Mouse (Mus musculus) heart, postnatal 25 days (tissue): Measurements from ENCODE around the gene P2rx5. TPM values are rescaled to one million over a fixed set of nuclear protein-coding genes. Genes with fewer than 3 reads are reported as not detected.

Source experiments
- DNase-seq: peaks from one replicate; pipeline ENCODE4 v3.0.0; 2022; ENCODE audit warnings: low spot score
- intact Hi-C: fragments of 180-260 bp; cut with DNase I; formaldehyde crosslinking; loops from one replicate; pipeline ENCODE4 v1.15.1; 2025
- total RNA-seq, 2 experiments: library from RNA; stranded (reverse); gene quantifications; 2 replicates each; pipeline ENCODE4 v1.2.3; 2021

P2rx5 gene
- total RNA-seq = 10 to 100 TPM; 13.0 to 13.3 TPM

- intact Hi-C loops = loop anchor here (2.0 kb wide), 1 partner anchor 19 kb away; no protein-coding TSS in a partner anchor
Measured at GRCm38 (mm10) chr11:73159957-73160810, at the start of gene P2rx5. P2rx5 (plus strand) TSS chr11:73160421.

DNA sequence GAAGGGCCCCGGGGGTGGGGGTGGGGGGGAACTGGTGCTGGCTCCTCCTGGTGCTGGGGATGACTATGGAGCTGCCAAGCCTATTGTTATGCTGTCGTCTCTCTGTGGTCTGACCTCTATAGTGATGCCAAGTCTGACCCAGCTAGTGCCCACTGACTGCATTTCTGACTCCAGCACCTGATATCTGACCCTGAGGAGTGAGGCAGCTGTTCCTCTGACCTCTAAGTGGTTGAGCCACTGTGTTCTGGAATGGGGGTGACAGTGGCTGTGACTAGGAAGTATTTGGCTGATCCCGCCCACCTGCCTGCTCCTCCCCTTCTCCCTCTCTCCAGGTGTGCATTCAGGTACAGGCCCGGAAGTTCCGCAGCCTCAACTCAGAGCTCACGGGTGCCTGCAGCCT is 48.8 kb upstream of the P2rx5 start:
- DNase-seq = no peak
- intact Hi-C loops = no loop called here

More at GRCm38 (mm10) chr11:73159957-73160810, at the start of gene P2rx5:
- DNase-seq = no peak

DNA sequence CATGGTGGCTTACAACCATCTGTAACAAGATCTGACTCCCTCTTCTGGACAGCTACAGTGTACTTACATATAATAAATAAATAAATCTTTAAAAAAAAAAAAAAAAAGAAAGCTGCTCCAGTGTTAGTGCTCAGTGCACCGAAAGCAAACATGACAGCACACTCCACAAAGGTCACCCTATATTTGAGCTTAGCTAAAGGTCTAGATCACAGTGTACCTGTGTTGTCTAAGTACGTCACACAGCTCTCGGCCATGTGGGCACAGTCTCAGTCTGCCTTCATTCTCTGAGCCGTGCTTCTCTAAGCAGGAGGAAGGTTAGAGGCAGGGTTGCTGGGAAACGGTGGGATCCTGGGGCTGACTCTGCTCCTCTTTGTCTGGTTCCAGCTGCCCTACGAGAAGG is 33.7 kb upstream of the P2rx5 start:
- intact Hi-C loops = no loop called here

GRCm38 (mm10) chr11:73131020-73131419 is 29.2 kb upstream of the P2rx5 start:
- no peak for DNase-seq
- intact Hi-C loops = no loop called here

More for the DNA sequence above, 33.7 kb upstream of the P2rx5 start:
- no peak for DNase-seq

GRCm38 (mm10) chr11:73132999-73133398 is 27.2 kb upstream of the P2rx5 start:
- no peak for DNase-seq
- intact Hi-C loops = no loop called here

GRCm38 (mm10) chr11:73134222-73134621 is 26.0 kb upstream of the P2rx5 start:
- intact Hi-C loops = no loop called here
- DNase-seq = no peak

DNA sequence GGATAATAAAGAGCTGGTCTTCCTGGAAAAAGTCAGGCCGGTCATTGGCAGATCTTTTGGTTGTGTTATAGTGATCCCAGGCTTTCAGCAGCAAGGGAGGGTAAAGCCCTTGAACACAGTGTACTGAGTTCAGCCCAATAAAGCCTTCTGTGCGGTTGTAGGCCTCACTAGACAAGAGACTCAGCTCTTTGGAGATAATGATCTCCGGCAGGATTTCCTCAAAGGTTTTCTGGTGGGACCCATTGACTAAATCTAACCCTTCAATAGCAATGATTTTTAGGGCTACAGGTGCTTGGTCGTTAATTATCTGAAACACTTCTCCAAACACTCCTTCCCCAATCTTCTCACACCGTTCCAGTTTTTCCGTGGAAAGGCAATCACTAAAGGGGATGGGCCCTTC is 23.6 kb upstream of the P2rx5 start:
- intact Hi-C loops = loop anchor here (5.0 kb wide), 2 partner anchors 36 to 146 kb away; no protein-coding TSS in a partner anchor
- DNase-seq = no peak

- intact Hi-C loops = loop anchor here (5.0 kb wide), 2 partner anchors 35 to 145 kb away; no protein-coding TSS in a partner anchor
- no peak for DNase-seq
Measured at GRCm38 (mm10) chr11:73137116-73137515, 23.1 kb upstream of the P2rx5 start.

DNA sequence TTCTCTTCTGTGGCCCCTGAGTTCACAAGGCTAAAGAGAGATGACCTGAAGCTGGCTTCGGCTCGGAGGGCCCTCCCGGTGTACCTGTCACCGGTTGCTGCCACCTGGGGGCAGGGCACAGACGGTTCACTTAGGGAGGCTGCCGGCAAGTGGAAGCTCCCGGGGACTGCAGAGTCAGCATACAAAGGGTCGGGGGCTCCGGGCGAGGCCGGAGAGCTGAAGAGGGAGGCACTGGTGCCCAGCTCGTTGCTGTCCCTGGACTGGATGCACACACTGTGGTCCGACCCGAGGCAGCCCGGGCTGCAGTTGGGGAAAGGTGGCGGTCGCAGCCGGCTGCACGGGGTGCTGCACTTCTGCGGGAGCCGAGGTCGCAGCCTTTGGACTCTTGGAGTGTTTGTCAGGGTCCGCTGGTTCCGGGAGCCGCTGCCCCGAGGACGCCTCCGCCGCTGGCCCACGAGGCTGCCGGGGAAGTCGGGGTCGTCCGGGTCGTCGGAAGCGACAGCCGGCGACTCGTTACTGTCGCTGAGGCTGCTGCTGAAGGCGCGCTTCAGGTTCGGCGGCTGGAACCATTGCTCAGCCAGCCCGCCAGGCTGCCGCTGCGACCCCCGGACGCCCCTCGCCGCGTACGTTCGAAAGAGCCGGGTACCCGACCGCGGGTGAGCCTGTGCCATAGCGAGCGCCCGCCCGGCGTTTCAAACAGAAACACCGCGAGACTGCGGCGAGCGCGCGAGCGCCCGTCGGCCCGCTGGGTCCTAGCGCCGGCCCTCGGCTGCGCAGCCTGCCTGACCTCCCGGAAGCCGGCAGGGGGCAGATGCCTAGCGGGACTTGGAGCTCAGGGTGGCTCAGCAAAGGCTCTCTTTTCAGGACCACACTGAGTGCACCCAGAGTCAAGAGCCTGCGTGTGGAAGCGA is 22.4 kb upstream of the P2rx5 start, which contains the start of gene Haspin:
TSS of gene Haspin (minus strand) at position 704 of the 911 bp plus-strand sequence.
- intact Hi-C loops = loop anchor here (2.0 to 5.0 kb wide), 3 partner anchors 34 to 144 kb away; no protein-coding TSS in a partner anchor
- peak; percentile 75 for DNase-seq

- DNase-seq = no peak
- intact Hi-C loops = no loop called here
Measured at GRCm38 (mm10) chr11:73144261-73144681, 15.9 kb upstream of the P2rx5 start.

GRCm38 (mm10) chr11:73146026-73146974 is 13.9 kb upstream of the P2rx5 start:
- intact Hi-C loops = no loop called here
- DNase-seq = no peak

DNA sequence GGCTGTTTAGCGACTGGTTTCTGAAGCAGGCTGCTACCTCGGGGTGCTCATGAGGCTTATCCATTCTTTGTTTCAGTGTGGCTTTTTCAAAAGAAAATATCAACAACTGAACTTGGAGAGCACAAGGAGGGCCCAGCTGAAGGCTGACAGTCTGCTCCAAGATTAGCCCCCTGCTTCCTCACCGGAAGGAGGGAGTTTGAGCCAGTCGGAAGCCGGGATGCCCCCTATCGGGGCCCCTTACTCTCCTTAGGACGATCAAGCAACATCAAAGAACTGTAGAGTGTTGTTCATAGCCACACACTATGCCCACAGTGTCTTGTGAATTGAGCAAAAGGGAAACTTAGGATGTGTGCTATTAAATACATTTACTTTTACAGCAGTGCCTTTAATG is 13.3 kb upstream of the P2rx5 start:
- intact Hi-C loops = no loop called here
- no peak for DNase-seq

DNA sequence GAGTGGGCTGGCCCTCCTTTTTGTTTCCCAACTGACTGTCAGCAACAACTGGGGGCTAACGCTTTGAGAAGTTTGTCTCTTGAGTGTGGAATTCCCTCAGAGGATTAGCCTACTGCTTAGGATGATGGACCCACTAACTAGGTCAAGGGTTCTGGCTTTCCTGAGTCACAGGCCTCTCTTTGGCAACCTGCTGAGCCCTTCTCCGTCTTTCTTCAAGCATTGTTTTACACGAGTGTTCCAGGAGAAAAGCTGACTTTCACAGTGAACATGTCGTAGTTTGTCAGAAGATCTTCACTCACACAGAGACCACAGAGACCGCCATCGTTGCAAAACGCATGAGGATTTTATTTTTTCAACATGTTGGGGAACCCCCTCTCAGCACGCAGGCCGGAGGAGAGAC is 12.0 kb upstream of the P2rx5 start:
- intact Hi-C loops = no loop called here
- DNase-seq = no peak

DNA sequence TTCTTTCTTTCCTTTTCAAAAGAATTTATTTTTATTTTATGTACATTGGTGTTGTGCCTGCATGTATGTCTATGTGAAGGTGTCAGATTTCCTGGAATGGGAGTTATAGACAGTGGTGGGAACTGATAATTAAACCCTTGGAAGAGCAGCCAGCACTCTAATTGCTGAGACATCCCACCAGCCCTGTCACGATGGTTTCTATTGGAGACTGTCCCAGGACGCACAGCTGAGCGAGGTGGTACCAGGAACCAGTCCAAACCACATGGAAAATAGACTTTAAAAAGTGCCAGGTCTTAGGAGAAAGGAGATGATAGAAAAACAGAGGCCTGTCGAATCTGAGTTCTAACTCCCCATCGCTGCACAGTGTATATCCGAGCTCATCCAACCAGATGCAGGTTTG is 5.2 kb upstream of the P2rx5 start:
- DNase-seq = no peak
- intact Hi-C loops = no loop called here

DNA sequence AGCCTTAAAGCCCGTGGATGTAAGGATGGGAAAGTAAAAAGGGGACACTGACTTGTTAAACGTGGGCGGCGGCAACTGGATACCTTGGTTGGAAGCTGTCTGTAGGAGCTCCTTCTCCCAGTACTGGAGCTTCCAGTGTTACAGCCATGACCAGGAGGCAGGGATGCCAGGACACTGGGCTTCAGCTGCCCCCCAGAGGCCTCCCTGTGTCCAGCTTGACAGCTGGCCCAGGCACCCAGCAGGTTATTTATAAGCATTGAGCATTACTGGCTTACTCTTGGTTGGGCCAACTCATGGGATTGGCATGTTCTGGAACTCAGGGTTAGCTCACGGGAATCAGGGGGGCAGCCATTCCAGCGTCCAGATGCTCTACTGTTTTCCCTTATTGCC is 585 bp downstream of the P2rx5 start:
- DNase-seq = peak; percentile 42
- intact Hi-C loops = no loop called here

- DNase-seq = no peak
- intact Hi-C loops = no loop called here
Measured at GRCm38 (mm10) chr11:73161616-73162015, 1.4 kb downstream of the P2rx5 start.

GRCm38 (mm10) chr11:73162284-73162683 is 2.1 kb downstream of the P2rx5 start:
- no peak for DNase-seq
- intact Hi-C loops = no loop called here

- no peak for DNase-seq
- intact Hi-C loops = no loop called here
Measured at GRCm38 (mm10) chr11:73168071-73168470, 7.8 kb downstream of the P2rx5 start.

DNA sequence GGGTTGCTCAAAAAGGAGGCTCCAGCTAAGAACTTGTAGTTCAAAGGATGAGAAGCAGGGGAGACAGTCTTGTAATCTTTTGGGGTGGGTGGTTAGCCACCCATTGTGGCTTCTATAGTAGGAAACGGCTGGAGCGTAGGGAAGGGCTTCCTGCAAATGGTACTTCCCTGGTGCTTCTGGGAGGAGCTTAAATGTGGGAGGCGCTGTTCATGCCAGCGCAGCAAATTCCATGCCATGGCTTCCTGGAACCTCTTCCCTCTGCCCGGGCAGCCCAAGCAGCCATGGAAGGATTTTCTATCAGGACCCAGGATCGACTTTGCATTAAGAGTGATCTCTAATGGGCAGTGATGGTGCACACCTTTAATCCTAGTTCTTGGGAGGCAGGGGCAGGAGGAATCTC is 8.4 kb downstream of the P2rx5 start:
- intact Hi-C loops = no loop called here
- DNase-seq = no peak
